Mouse (Mus musculus) cerebellum, adult 8-10 months (tissue): ENCODE data around the gene Scfd2.

ENCODE experiments used
- DNase-seq: peaks from one replicate; pipeline ENCODE4 v3.0.0; 2022

Scfd2 gene

GRCm38 (mm10) chr5:74164547-74164946 lies 367.0 kb downstream of the Scfd2 start:
- DNase-seq, result no peak

- no peak for DNase-seq
These were observed 368.4 kb downstream of the Scfd2 start for GRCm38 (mm10) chr5:74163141-74163540.

GRCm38 (mm10) chr5:74162013-74162412 lies 369.5 kb downstream of the Scfd2 start:
- no peak for DNase-seq

- DNase-seq, result peak; percentile 8
These were observed 370.1 kb downstream of the Scfd2 start for GRCm38 (mm10) chr5:74161297-74161926.

- no peak for DNase-seq
These were observed 371.2 kb downstream of the Scfd2 start for GRCm38 (mm10) chr5:74160349-74160748.

GRCm38 (mm10) chr5:74159906-74160305 lies 371.7 kb downstream of the Scfd2 start:
- DNase-seq, result no peak

- DNase-seq, result no peak
These were observed 372.5 kb downstream of the Scfd2 start for GRCm38 (mm10) chr5:74158929-74159632.

GRCm38 (mm10) chr5:74155860-74156351 lies 375.7 kb downstream of the Scfd2 start:
- DNase-seq, result no peak
